Mouse (Mus musculus) stomach, postnatal 0 days (tissue): ENCODE data around the gene Mcm3ap. TPM values are rescaled to one million over a fixed set of nuclear protein-coding genes. Genes with fewer than 3 reads are reported as not detected.
A peak's percentile ranks its signal among the peaks of the same experiment; 100 is the strongest.

Experiments
- ATAC-seq: fragments of 200-750 bp; cut with Nextera tagmentation; 2 replicates; pipeline ENCODE4 v1.8.0; 2017; ENCODE audit not compliant: low FRiP score, low TSS enrichment
- DNase-seq: peaks from one replicate; pipeline ENCODE4 v3.0.0-alpha.2; 2016; ENCODE audit warnings: low spot score
- H3K27ac ChIP-seq: fragments of 300-500 bp; sonication (generic); replicated peaks from 2 replicates; pipeline ENCODE4 v1.5.1; 2014; ENCODE audit warnings: mild to moderate bottlenecking, control low read depth
- H3K27me3 ChIP-seq: fragments of 300-500 bp; sonication (generic); 2 replicates; pipeline ENCODE4 v1.6.1; 2014; ENCODE audit warnings: low read length; ENCODE audit not compliant: control insufficient read depth, insufficient read depth
- H3K36me3 ChIP-seq: fragments of 300-500 bp; sonication (generic); 2 replicates; pipeline ENCODE4 v1.6.1; 2014; ENCODE audit warnings: low read length, mixed read lengths; ENCODE audit not compliant: control insufficient read depth, insufficient read depth
- H3K4me1 ChIP-seq: fragments of 300-500 bp; sonication (generic); replicated peaks from 2 replicates; pipeline ENCODE4 v1.6.1; 2014; ENCODE audit warnings: antibody characterized with exemption; ENCODE audit not compliant: control insufficient read depth, insufficient read depth
- H3K4me2 ChIP-seq: fragments of 300-500 bp; sonication (generic); replicated peaks from 2 replicates; pipeline ENCODE4 v1.6.1; 2014; ENCODE audit warnings: low read depth, mild to moderate bottlenecking, control low read depth, moderate library complexity
- H3K4me3 ChIP-seq: fragments of 300-500 bp; sonication (generic); 2 replicates; pipeline ENCODE4 v1.5.1; 2014; ENCODE audit warnings: low read depth, low read length, control low read depth
- H3K9ac ChIP-seq: fragments of 300-500 bp; sonication (generic); 2 replicates; pipeline ENCODE4 v1.6.1; 2014; ENCODE audit warnings: mild to moderate bottlenecking, low read length, control low read depth, mixed read lengths
- H3K9me3 ChIP-seq: fragments of 300-500 bp; sonication (generic); 2 replicates; pipeline ENCODE4 v1.6.1; 2016; ENCODE audit warnings: low read length; ENCODE audit not compliant: control insufficient read depth
- CTCF ChIP-seq: IDR thresholded peaks from 2 replicates; pipeline ENCODE4 v1.5.1; 2016; ENCODE audit warnings: antibody characterized with exemption, low read depth, mild to moderate bottlenecking, moderate library complexity
- EP300 ChIP-seq: optimal IDR thresholded peaks from 2 replicates; pipeline ENCODE3; 2016; ENCODE audit warnings: antibody characterized with exemption
- WGBS: fragments of 180-500 bp; shearing (Covaris S2); extraction: QIAGEN DNeasy Blood & Tissue Kit; methylation state at CpG from one replicate; pipeline ENCODE4 v1.1.7; 2014; 5-methylcytosine and 5-hydroxymethylcytosine counted together
- polyA plus RNA-seq: library from polyadenylated mRNA; unstranded; fragments of >200 nt; fragmentation: Nextera tagmentation; extraction: Ambion mirVana; gene quantifications from 2 replicates; pipeline ENCODE4 v1.2.1, GENCODE M21; 2015

Gene Mcm3ap
- 22.7 and 24.4 TPM in 2 replicates for polyA plus RNA-seq

- H3K4me1 ChIP-seq = no peaks in the 10 kb centered on the region
Measured at GRCm38 (mm10) chr10:76468203-76469162, at the start of gene Mcm3ap, which contains the start of gene Ybey. Gene Mcm3ap, plus strand, starts transcription at chr10:76468927. Gene Ybey, minus strand, starts transcription at chr10:76469114.

GRCm38 (mm10) chr10:76425674-76426073 is 43.1 kb upstream of the Mcm3ap start:
- no peaks in the 10 kb centered on the region for H3K27me3 ChIP-seq
- 91% methylated on average over 7 of the region's 7 CpGs for WGBS
- TF ChIP-seq EP300 (no peak), CTCF (no peak)
- DNase-seq (no peak), ATAC-seq (no peak)
- no peak overlapping the region for H3K9ac ChIP-seq
- no peak overlapping the region for H3K4me2 ChIP-seq
- H3K4me3 ChIP-seq = no peak overlapping the region
- no peaks in the 10 kb centered on the region for H3K9me3 ChIP-seq
- peaks cover 45% of the 10 kb centered on the region for H3K36me3 ChIP-seq
- H3K4me1 ChIP-seq = no peaks in the 10 kb centered on the region
- H3K27ac ChIP-seq = no peak overlapping the region

More at GRCm38 (mm10) chr10:76468203-76469162, at the start of gene Mcm3ap, which contains the start of gene Ybey:
- H3K27me3 ChIP-seq = no peaks in the 10 kb centered on the region
- 1% methylated on average over 55 of the region's 55 CpGs for WGBS
- H3K4me2 ChIP-seq = peak within 1 kb of the TSS; percentile 51
- H3K9me3 ChIP-seq = no peaks in the 10 kb centered on the region
- H3K36me3 ChIP-seq = peaks cover 10% of the 10 kb centered on the region; the same call in 1 of the 2 replicates
- peak within 1 kb of the TSS; percentile 86 for H3K9ac ChIP-seq
- H3K27ac ChIP-seq = peak within 1 kb of the TSS; percentile 77; the same call in 1 of the 2 replicates
- H3K4me3 ChIP-seq = peak within 1 kb of the TSS; percentile 82
- DNase-seq (peak; percentile 89), ATAC-seq (peak; percentile 95)
- peak; percentile 56 for TF ChIP-seq CTCF
- TF ChIP-seq EP300 = no peak

GRCm38 (mm10) chr10:76433925-76434324 is 34.8 kb upstream of the Mcm3ap start:
- Histone ChIP-seq H3K4me1 (no peaks in the 10 kb centered on the region), H3K27me3 (no peaks in the 10 kb centered on the region), H3K4me3 (no peak overlapping the region), H3K4me2 (no peak overlapping the region), H3K36me3 (peaks cover 31% of the 10 kb centered on the region), H3K9ac (no peak overlapping the region), H3K27ac (no peak overlapping the region), H3K9me3 (no peaks in the 10 kb centered on the region)
- DNase-seq (no peak), ATAC-seq (no peak)
- 92% methylated on average over 11 of the region's 11 CpGs for WGBS
- TF ChIP-seq CTCF (no peak), EP300 (no peak)

GRCm38 (mm10) chr10:76439107-76439890 is 29.4 kb upstream of the Mcm3ap start:
- WGBS = 72% methylated on average over 9 of the region's 9 CpGs
- DNase-seq (no peak), ATAC-seq (no peak)
- Histone ChIP-seq H3K27me3 (no peaks in the 10 kb centered on the region), H3K4me1 (no peaks in the 10 kb centered on the region), H3K36me3 (peaks cover 7% of the 10 kb centered on the region; the same call in 1 of the 2 replicates), H3K9me3 (no peaks in the 10 kb centered on the region), H3K27ac (no peak overlapping the region), H3K4me2 (no peak overlapping the region), H3K9ac (no peak overlapping the region), H3K4me3 (no peak overlapping the region)
- TF ChIP-seq EP300 = no peak
- TF ChIP-seq CTCF = no peak

- 91% methylated on average over 17 of the region's 17 CpGs for WGBS
- DNase-seq = no peak
- Histone ChIP-seq H3K9me3 (no peaks in the 10 kb centered on the region), H3K27ac (no peak within 1 kb of the TSS), H3K36me3 (no peaks in the 10 kb centered on the region), H3K4me3 (no peak within 1 kb of the TSS), H3K9ac (no peak within 1 kb of the TSS), H3K4me2 (no peak within 1 kb of the TSS), H3K4me1 (no peaks in the 10 kb centered on the region), H3K27me3 (no peaks in the 10 kb centered on the region)
- TF ChIP-seq EP300 (no peak), CTCF (no peak)
- ATAC-seq = no peak
Measured at GRCm38 (mm10) chr10:76440281-76440680, 28.4 kb upstream of the Mcm3ap start, which contains the start of gene AC141477.1. Gene AC141477.1, minus strand, starts transcription at chr10:76440444.
